Mouse (Mus musculus): Measurements from ENCODE around the gene Kdm5a. TPM values are rescaled to one million over a fixed set of nuclear protein-coding genes. Genes with fewer than 3 reads are reported as not detected.

Kdm5a gene
- polyA plus RNA-seq, 1 experiment from 2014 or later = 53.9 TPM

GRCm38 (mm10) chr6:120464406-120464939 lies 100.5 kb downstream of the Kdm5a start:
- no peaks in the 10 kb centered on the region for H3K9me3 ChIP-seq (ENCODE audit: control insufficient read depth, low read length)
- H3K27me3 ChIP-seq (ENCODE audit: control insufficient read depth, insufficient read depth, low read length) = peaks cover 29% of the 10 kb centered on the region
- ATAC-seq (ENCODE audit: low FRiP score, low TSS enrichment) = no peak
- no peak for DNase-seq
- H3K36me3 ChIP-seq (ENCODE audit: control insufficient read depth, insufficient read depth, low read length) = no peaks in the 10 kb centered on the region
- no peak overlapping the region for H3K4me2 ChIP-seq (ENCODE audit: low read length)
- H3K9ac ChIP-seq (replicated peaks; ENCODE audit: low read length) = no peak overlapping the region
- WGBS = 44% methylated on average over 9 of the region's 9 CpGs
- H3K27ac ChIP-seq (replicated peaks; ENCODE audit: low read depth, low read length) = no peak overlapping the region
- H3K4me1 ChIP-seq (ENCODE audit: control insufficient read depth, insufficient read depth, low read length) = peaks cover 8% of the 10 kb centered on the region
- no peak overlapping the region for H3K4me3 ChIP-seq (replicated peaks; ENCODE audit: low read depth, low read length)

- Histone ChIP-seq H3K27ac (replicated peaks; ENCODE audit: low read depth, low read length) (no peak overlapping the region), H3K4me1 (ENCODE audit: control insufficient read depth, insufficient read depth, low read length) (peaks cover 8% of the 10 kb centered on the region), H3K9ac (replicated peaks; ENCODE audit: low read length) (no peak overlapping the region), H3K27me3 (ENCODE audit: control insufficient read depth, insufficient read depth, low read length) (peaks cover 29% of the 10 kb centered on the region), H3K9me3 (ENCODE audit: control insufficient read depth, low read length) (no peaks in the 10 kb centered on the region), H3K4me2 (ENCODE audit: low read length) (no peak overlapping the region), H3K4me3 (replicated peaks; ENCODE audit: low read depth, low read length) (no peak overlapping the region), H3K36me3 (ENCODE audit: control insufficient read depth, insufficient read depth, low read length) (no peaks in the 10 kb centered on the region)
- 27% methylated on average over 4 of the region's 4 CpGs for WGBS
- DNase-seq = no peak
- ATAC-seq (ENCODE audit: low FRiP score, low TSS enrichment) = no peak
These were observed 101.5 kb downstream of the Kdm5a start for GRCm38 (mm10) chr6:120465393-120465792.

GRCm38 (mm10) chr6:120466609-120467329 lies 102.8 kb downstream of the Kdm5a start:
- WGBS = 79% methylated on average over 10 of the region's 10 CpGs
- ATAC-seq (ENCODE audit: low FRiP score, low TSS enrichment) (no peak), DNase-seq (no peak)
- peaks cover 23% of the 10 kb centered on the region for H3K27me3 ChIP-seq (ENCODE audit: control insufficient read depth, insufficient read depth, low read length)
- H3K9me3 ChIP-seq (ENCODE audit: control insufficient read depth, low read length) = no peaks in the 10 kb centered on the region
- H3K36me3 ChIP-seq (ENCODE audit: control insufficient read depth, insufficient read depth, low read length) = no peaks in the 10 kb centered on the region
- no peak overlapping the region for H3K9ac ChIP-seq (replicated peaks; ENCODE audit: low read length)
- H3K4me3 ChIP-seq (replicated peaks; ENCODE audit: low read depth, low read length) = no peak overlapping the region
- H3K4me1 ChIP-seq (ENCODE audit: control insufficient read depth, insufficient read depth, low read length) = peaks cover 8% of the 10 kb centered on the region
- no peak overlapping the region for H3K27ac ChIP-seq (replicated peaks; ENCODE audit: low read depth, low read length)
- no peak overlapping the region for H3K4me2 ChIP-seq (ENCODE audit: low read length)

GRCm38 (mm10) chr6:120468259-120468658 lies 104.3 kb downstream of the Kdm5a start:
- Histone ChIP-seq H3K9ac (replicated peaks; ENCODE audit: low read length) (no peak overlapping the region), H3K4me2 (ENCODE audit: low read length) (no peak overlapping the region), H3K27me3 (ENCODE audit: control insufficient read depth, insufficient read depth, low read length) (peaks cover 10% of the 10 kb centered on the region), H3K4me3 (replicated peaks; ENCODE audit: low read depth, low read length) (no peak overlapping the region), H3K9me3 (ENCODE audit: control insufficient read depth, low read length) (no peaks in the 10 kb centered on the region), H3K36me3 (ENCODE audit: control insufficient read depth, insufficient read depth, low read length) (no peaks in the 10 kb centered on the region), H3K4me1 (ENCODE audit: control insufficient read depth, insufficient read depth, low read length) (peaks cover 19% of the 10 kb centered on the region), H3K27ac (replicated peaks; ENCODE audit: low read depth, low read length) (no peak overlapping the region)
- 94% methylated on average over 4 of the region's 4 CpGs for WGBS
- ATAC-seq (ENCODE audit: low FRiP score, low TSS enrichment) = no peak
- no peak for DNase-seq

- Histone ChIP-seq H3K4me3 (replicated peaks; ENCODE audit: low read depth, low read length) (no peak overlapping the region), H3K4me2 (ENCODE audit: low read length) (no peak overlapping the region), H3K27me3 (ENCODE audit: control insufficient read depth, insufficient read depth, low read length) (peaks cover 3% of the 10 kb centered on the region; the same call in 1 of the 2 replicates), H3K9ac (replicated peaks; ENCODE audit: low read length) (no peak overlapping the region), H3K36me3 (ENCODE audit: control insufficient read depth, insufficient read depth, low read length) (no peaks in the 10 kb centered on the region), H3K9me3 (ENCODE audit: control insufficient read depth, low read length) (no peaks in the 10 kb centered on the region), H3K27ac (replicated peaks; ENCODE audit: low read depth, low read length) (no peak overlapping the region), H3K4me1 (ENCODE audit: control insufficient read depth, insufficient read depth, low read length) (peaks cover 13% of the 10 kb centered on the region)
- DNase-seq (no peak), ATAC-seq (ENCODE audit: low FRiP score, low TSS enrichment) (no peak)
- 73% methylated on average over 3 of the region's 3 CpGs for WGBS
These were observed 105.3 kb downstream of the Kdm5a start for GRCm38 (mm10) chr6:120469268-120469667.

- Histone ChIP-seq H3K4me2 (ENCODE audit: low read length) (no peak overlapping the region), H3K27ac (replicated peaks; ENCODE audit: low read depth, low read length) (no peak overlapping the region), H3K9me3 (ENCODE audit: control insufficient read depth, low read length) (no peaks in the 10 kb centered on the region), H3K9ac (replicated peaks; ENCODE audit: low read length) (no peak overlapping the region), H3K4me1 (ENCODE audit: control insufficient read depth, insufficient read depth, low read length) (peaks cover 13% of the 10 kb centered on the region), H3K4me3 (replicated peaks; ENCODE audit: low read depth, low read length) (no peak overlapping the region), H3K27me3 (ENCODE audit: control insufficient read depth, insufficient read depth, low read length) (peaks cover under 1% of the 10 kb centered on the region; the same call in 1 of the 2 replicates), H3K36me3 (ENCODE audit: control insufficient read depth, insufficient read depth, low read length) (no peaks in the 10 kb centered on the region)
- DNase-seq = no peak
- no peak for ATAC-seq (ENCODE audit: low FRiP score, low TSS enrichment)
These were observed 105.8 kb downstream of the Kdm5a start for GRCm38 (mm10) chr6:120469770-120470169.

- WGBS = 91% methylated on average over 1 of the region's 1 CpGs
- no peak overlapping the region for H3K27ac ChIP-seq (replicated peaks; ENCODE audit: low read depth, low read length)
These were observed 106.7 kb downstream of the Kdm5a start for GRCm38 (mm10) chr6:120470666-120471065.

GRCm38 (mm10) chr6:120471991-120472441 lies 108.1 kb downstream of the Kdm5a start:
- Histone ChIP-seq H3K4me3 (replicated peaks; ENCODE audit: low read depth, low read length) (no peak overlapping the region), H3K9me3 (ENCODE audit: control insufficient read depth, low read length) (no peaks in the 10 kb centered on the region), H3K4me2 (ENCODE audit: low read length) (peak overlapping the region; percentile 9; the same call in 1 of the 2 replicates), H3K36me3 (ENCODE audit: control insufficient read depth, insufficient read depth, low read length) (no peaks in the 10 kb centered on the region), H3K27ac (replicated peaks; ENCODE audit: low read depth, low read length) (peak overlapping the region; percentile 74), H3K4me1 (ENCODE audit: control insufficient read depth, insufficient read depth, low read length) (peaks cover 13% of the 10 kb centered on the region), H3K9ac (replicated peaks; ENCODE audit: low read length) (no peak overlapping the region; the same call in 1 of the 2 replicates), H3K27me3 (ENCODE audit: control insufficient read depth, insufficient read depth, low read length) (no peaks in the 10 kb centered on the region)
- 3% methylated on average over 5 of the region's 5 CpGs for WGBS
- DNase-seq (peak; percentile 64), ATAC-seq (ENCODE audit: low FRiP score, low TSS enrichment) (peak; percentile 70)

More at GRCm38 (mm10) chr6:120470666-120471065, 106.7 kb downstream of the Kdm5a start:
- no peaks in the 10 kb centered on the region for H3K27me3 ChIP-seq (ENCODE audit: control insufficient read depth, insufficient read depth, low read length)
- H3K9me3 ChIP-seq (ENCODE audit: control insufficient read depth, low read length) = no peaks in the 10 kb centered on the region
- no peak overlapping the region for H3K4me3 ChIP-seq (replicated peaks; ENCODE audit: low read depth, low read length)
- H3K4me2 ChIP-seq (ENCODE audit: low read length) = no peak overlapping the region
- H3K9ac ChIP-seq (replicated peaks; ENCODE audit: low read length) = no peak overlapping the region
- ATAC-seq (ENCODE audit: low FRiP score, low TSS enrichment) = no peak
- H3K4me1 ChIP-seq (ENCODE audit: control insufficient read depth, insufficient read depth, low read length) = peaks cover 13% of the 10 kb centered on the region
- no peaks in the 10 kb centered on the region for H3K36me3 ChIP-seq (ENCODE audit: control insufficient read depth, insufficient read depth, low read length)
- no peak for DNase-seq
